Mouse (Mus musculus): ENCODE measurements around the gene Itgb4.

The Itgb4 gene

DNA sequence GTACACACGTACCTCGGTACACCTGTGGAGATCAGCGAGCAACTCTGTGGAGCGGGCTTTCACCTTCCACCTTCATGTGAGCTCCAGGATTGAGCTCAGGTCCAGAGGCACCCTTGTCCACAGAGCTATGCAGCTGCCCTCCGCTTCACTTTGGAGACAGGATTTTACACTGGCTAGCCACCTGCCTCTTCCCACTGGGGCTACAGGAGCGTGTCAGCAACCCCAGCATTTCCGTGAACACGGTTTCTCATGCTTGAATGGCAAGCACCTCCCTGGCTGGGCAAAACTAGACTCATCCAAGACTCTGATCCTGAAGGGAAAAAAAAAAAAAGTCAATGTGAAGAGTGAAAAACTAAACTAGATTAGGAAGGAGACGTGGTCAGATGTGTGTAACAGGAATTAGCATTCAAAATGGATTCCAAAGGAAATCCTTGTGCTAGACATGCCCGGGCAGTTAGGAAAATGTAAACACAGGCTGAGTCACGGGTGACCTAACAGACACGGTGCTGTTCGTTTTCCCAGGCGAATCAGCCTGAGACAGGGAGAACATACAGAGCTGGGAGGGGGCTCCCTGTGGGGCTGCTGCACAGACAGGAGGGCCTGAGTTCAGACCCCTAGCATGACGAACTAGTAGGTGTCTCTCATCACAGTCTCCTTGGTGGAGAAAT lies 4.4 kb upstream of the Itgb4 start:
- in situ Hi-C loops (cut with MseI, MboI) = no loop called here

DNA sequence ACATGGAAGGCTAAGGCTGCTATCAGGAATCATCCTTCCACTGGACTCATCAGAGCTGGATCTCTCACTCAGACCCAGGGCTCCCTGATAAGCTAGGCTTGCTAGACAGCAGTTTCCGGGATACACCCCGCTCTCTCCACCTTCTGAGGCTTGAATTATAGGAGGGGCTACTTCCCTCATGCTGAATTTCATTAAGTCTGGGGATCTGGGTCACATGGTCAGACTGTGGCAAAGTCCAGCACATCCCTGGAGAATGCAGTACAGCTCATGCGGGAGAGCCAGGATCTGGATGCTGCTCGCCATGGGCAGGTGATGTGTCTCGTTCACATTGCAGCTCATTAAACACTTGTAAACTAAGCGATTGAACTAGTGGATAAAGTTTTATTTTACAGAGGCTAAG lies 3.5 kb upstream of the Itgb4 start:
- in situ Hi-C loops (cut with MseI, MboI) = no loop called here

DNA sequence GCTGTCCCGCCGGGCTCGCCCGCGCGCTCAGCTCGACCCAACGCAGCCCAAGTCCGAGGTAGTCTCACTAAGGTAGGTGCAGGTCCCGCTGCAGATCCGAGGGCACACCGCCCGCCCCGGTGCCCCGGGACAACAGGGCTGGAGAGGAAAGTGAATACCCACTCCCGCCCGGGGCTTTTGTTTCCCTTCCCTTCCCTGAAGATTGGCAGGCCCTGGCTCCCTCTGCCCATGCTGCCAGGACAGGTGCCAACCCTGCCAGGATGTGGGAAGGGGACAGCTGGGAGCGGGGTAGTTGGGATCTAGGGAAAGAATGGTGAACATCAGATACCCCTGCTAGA lies 543 bp downstream of the Itgb4 start:
- in situ Hi-C loops (cut with MseI, MboI) = no loop called here

DNA sequence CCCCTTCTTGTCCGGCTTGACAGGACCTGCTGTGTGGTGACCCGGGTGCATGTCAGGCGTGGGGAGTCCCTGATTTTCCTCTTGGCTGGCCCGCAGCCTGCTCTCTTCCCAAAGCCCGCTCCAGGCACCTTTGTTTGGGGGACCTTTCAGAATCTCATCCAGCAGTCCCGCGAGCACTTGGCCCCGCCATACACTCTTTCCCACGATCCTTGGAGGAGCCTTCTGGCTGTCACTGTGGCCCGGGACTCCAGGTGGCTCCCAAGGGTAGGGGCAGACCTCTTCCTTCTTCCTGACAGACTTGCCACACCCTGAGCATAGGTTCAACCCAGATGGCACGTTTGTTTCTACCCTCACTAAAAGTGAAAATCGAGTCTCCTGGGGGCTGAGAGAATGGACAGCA lies 1.0 kb downstream of the Itgb4 start:
- in situ Hi-C loops (cut with MseI, MboI) = no loop called here

DNA sequence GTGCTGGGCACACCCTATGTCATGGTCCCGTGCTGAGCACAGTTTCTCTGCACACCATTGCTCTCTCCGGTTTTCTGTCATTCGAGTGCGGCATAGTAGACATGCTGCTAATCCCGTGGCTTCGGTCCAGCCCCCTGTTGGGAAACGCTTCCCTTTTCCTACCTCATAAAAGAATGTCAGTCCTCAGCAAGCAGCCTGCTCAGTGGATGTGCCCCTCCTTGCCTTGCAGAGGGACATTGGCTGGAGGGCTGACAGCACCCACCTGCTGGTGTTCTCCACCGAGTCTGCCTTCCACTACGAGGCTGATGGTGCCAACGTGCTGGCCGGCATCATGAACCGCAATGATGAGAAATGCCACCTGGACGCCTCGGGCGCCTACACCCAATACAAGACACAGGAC lies 8.0 kb downstream of the Itgb4 start:
- in situ Hi-C loops (cut with MseI, MboI) = no loop called here

DNA sequence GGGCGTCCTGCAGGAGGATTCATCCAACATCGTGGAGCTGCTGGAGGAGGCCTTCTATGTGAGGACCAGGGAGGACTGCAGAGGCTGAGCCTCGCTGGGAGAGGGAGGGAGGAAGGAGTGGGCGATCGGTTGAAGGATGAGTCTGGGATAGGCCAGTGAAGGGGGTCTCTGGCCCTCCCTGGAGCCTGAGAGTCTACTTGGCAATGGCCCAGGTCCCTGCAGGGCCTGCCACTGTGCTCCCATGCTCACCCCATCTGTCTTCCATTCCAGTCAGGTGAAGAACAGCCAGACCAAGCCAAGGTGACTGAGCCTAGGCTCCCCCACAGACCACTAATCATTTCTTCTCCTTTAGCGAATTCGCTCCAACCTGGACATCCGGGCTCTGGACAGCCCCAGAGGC lies 8.8 kb downstream of the Itgb4 start:
- in situ Hi-C loops (cut with MseI, MboI) = no loop called here

DNA sequence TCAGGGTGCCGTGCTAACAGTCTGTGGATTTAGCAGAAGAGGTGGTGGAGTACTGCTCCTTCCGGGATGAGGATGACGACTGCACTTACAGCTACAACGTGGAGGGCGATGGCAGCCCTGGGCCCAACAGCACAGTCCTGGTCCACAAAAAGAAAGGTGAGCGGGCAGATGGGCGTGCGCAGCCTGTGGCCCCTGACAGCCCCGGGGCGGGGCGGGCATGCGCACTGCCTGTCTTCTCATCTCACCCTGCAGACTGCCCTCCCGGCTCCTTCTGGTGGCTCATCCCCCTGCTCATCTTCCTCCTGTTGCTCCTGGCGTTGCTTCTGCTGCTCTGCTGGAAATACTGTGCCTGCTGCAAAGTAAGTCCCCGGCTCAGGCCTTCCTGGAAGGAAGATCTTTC lies 15.2 kb downstream of the Itgb4 start:
- in situ Hi-C loops (cut with MseI, MboI) = no loop called here

DNA sequence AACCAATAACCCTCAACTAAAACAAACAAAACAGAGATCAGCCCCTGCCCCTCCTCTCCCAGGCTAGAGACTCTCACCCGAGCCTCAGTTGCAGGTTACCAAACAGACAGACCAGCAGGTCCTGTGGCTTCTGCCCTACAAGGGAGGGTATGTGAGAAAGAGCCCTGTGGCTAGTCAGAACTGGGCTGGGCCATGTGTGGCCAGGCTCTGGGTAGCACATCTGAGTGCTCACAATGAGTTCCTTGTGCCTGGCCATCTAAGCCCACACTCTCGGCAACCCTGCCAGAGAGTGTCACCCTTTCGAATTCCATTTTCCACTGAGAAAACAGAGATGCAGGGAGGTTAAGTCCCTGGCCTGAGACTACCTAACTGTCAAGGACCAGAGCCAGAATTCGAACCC lies 17.6 kb downstream of the Itgb4 start:
- in situ Hi-C loops (cut with MseI, MboI) = no loop called here

DNA sequence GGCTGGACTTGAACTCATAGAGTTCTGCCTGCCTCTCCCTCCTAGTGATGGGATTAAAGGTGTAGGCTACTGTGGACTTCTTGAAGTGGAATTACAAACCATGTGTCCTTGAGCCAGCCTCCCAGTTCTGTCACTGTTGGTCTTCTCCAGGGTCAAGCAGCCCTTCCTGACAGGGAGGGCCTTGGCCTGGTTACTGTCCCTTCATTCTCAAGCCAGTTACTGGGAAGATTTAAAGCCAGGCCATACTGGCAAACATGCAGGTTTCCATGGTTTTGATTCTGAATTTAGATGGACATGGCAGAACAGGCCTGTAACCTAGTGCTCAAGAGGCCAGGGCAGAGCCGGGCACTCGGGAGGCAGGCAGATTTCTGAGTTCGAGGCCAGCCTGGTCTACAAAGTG lies 20.7 kb downstream of the Itgb4 start:
- in situ Hi-C loops (cut with MseI, MboI) = loop anchor here (5.0 kb wide), 2 partner anchors 53 to 58 kb away; no protein-coding TSS in a partner anchor

DNA sequence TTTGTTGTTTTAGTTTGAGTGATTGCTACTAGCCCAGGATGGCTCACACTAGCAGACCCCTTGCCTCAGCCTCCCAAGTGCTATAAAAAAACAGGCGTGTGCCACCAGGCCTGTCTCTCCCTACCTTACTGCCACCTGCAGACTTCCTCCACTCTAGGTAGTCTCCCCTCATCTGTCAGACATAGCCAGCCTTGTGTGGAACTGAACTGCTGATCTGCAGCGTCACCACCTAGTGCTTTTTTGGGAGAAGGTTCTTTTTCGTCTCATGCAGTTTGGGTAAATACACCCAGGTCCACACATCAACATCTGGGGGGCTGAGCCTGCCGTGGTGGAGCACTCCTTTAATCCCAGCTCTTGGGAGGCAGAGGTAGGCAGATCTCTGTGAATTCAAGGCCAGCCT lies 22.5 kb downstream of the Itgb4 start:
- in situ Hi-C loops (cut with MseI, MboI) = loop anchor here (5.0 kb wide), 2 partner anchors 55 to 60 kb away; no protein-coding TSS in a partner anchor

DNA sequence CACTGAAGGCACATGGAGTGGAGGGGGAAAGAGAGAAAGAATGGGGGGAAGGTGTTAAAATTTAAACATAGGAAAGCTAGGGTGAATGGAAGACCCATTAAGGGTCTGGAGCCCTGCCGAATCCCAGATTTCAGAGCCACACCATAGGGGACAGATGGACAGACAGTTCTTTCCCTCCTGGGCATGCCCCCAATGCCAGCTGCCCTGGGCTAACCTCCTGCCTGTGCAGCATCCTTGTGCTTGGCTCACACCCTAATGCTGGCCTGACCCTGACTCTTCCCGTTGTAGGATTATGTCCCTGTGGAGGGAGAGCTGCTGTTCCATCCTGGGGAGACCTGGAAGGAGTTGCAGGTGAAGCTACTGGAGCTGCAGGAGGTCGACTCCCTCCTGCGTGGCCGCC lies 23.2 kb downstream of the Itgb4 start:
- in situ Hi-C loops (cut with MseI, MboI) = loop anchor here (5.0 kb wide), 2 partner anchors 55 to 60 kb away; no protein-coding TSS in a partner anchor

DNA sequence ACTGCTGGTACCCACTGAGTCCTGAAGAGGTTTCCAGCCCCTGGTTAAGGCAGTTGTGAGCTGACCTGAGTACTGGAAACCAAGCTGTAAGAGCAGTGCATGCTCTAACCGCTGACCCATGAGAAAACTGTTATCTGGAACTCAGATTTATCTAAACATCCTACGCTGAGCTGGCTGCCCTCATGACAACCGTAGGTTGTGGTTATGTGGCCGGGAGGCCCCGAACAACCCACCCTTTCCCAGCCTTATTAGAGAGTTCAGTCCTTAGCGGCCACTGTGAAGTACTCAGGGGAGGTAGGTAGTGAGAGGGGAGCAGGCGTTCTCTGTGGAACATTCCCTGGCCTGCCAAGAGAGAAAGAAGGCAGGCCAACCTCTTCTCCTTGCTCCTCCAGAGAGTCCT lies 24.5 kb downstream of the Itgb4 start:
- in situ Hi-C loops (cut with MseI, MboI) = loop anchor here (5.0 kb wide), 2 partner anchors 57 to 62 kb away; no protein-coding TSS in a partner anchor

DNA sequence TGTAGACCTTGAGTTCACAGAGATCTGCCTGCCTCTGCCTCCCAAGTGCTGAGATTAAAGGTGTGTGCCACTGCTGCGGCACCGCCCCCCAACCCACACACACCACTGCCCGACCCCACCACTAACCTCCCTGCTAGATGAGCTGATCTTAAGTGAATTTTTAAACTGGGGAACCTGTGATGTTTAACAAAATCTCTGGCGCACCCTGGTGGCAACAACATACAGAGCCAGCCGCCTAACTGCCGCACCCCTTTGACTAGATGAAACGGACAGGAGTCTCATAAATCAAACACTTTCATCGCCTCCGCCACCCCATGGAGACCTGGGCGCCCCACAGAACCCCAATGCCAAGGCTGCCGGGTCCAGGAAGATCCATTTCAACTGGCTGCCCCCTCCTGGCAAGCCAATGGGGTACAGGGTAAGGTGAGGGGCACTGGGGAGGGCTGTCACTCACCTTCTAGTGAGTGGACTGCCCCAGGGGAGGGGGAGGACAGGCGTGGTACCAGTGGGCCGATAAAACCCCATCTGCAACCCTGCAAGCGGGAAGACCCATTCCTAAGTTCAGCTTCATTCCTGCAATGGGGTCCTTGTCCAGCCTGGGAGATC lies 25.1 kb downstream of the Itgb4 start:
- in situ Hi-C loops (cut with MseI, MboI) = loop anchor here (5.0 kb wide), 2 partner anchors 57 to 62 kb away; no protein-coding TSS in a partner anchor

DNA sequence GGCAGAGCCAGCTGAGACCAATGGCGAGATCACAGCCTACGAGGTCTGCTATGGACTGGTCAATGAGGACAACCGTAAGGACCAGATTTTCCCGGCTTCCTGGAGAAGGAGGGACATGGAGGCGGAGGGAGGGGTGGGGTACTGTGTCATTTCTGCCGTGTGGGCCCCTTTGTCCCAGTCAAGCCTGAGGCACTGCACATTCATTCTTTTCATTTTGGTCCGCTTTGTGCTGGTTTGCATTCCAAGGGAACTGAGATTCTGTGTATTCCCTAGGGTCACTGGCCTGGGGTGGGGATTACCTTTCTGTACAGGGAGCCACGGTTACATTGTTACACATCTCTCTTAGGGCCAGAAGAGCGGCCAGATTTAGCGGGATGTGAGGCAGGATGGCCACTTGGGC lies 26.1 kb downstream of the Itgb4 start:
- in situ Hi-C loops (cut with MseI, MboI) = no loop called here

DNA sequence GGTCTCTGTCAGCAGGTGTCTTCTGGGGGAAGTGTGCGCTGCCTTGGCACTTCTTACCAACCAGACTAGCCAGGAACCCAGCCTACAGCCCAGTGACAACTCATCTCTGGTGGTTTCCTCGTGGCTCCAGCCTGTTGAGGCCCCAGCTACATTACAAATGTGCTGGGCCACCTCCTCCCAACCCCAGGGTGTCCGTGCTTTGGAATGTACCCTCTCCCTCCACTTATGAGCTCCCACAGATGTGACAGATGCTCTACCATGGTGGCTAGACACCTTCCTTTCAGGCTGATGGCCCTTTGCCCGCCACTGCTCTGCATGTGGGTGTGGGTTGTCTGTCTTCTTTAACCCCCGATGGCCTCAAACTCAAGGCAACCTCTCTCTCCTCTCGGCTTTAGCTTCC lies 27.2 kb downstream of the Itgb4 start:
- in situ Hi-C loops (cut with MseI, MboI) = no loop called here

DNA sequence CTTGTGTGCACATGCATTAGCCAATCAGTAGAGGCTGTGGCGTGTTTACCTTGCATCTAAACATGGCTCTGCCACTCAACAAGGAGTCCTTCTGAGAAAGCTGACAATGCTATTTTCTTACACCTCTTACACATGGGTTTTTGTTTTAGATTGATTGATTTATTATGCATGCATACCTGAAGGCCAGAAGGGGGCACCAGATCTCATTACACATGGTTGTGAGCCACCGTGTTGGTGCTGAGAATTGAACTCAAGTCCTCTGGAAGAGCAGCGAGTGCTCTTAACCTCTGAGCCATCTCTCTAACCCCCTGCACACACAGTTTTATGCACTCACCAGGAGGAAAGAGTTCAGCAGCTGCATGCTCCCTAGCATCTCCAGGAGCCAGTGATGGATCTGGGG lies 28.4 kb downstream of the Itgb4 start:
- in situ Hi-C loops (cut with MseI, MboI) = no loop called here

DNA sequence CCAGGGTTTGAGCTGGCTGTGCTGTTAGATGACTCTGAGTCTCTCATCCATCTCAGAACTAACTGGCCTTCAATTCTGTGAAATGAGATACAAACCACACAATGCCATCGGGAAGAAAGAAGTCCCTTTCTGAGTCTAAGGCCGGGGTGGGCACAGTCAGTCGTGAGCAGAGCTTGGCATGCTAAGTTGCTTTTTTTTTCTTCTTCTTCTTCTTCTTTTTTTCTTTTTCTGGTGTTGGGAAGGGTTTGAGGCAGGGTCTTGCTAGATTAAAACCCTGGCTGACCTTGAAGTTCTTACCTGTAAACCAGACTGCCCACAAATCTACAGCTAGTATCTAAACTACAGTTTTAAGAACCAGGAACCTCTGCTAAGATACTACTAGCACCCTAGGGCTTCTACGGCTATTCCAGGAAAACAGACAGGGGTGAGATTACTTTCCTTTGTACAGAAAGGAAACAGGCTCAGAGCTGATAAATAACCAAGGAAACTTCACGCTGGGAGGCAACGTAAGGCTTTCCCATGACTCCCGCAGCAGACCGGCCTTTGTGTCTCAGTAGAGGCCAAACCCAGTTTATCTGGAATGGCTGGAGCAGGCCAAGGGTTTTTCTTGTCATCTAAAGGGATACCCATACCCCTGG lies 29.8 kb downstream of the Itgb4 start:
- in situ Hi-C loops (cut with MseI, MboI) = no loop called here

DNA sequence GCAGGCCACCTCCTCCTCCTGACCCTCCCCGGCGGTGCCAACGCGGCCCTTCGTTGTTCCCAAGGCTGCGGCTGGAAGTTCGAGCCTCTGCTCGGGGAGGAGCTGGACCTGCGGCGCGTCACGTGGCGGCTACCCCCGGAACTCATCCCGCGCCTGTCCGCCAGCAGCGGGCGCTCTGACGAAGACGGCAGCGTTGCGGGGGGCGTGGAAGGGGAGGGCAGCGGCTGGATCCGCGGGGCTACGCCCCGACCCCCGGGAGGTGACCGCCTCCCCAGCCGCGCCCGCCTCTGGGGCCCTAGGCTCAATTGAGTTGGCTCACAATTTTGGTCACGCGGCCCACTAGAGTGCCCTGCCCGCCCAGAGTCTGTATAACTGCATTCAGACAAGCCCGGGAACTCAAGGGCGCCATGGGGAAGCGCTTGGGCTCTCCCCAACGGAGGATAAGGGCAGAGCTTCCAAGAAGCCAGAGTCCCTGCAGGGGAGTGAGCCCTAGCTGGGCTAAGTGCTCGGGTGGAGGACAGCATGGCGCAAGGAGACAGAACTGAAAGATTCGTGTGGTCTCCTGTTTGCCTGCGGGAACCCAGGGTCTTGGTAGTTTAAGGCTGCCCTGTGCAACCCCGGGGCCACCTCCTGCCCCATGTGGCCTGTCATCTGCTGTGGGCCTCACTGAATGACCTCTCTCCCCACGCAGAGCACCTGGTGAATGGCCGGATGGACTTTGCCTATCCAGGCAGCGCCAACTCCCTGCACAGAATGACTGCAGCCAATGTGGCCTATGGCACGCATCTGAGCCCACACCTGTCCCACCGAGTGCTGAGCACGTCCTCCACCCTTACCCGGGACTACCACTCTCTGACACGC lies 30.6 kb downstream of the Itgb4 start:
- in situ Hi-C loops (cut with MseI, MboI) = no loop called here

DNA sequence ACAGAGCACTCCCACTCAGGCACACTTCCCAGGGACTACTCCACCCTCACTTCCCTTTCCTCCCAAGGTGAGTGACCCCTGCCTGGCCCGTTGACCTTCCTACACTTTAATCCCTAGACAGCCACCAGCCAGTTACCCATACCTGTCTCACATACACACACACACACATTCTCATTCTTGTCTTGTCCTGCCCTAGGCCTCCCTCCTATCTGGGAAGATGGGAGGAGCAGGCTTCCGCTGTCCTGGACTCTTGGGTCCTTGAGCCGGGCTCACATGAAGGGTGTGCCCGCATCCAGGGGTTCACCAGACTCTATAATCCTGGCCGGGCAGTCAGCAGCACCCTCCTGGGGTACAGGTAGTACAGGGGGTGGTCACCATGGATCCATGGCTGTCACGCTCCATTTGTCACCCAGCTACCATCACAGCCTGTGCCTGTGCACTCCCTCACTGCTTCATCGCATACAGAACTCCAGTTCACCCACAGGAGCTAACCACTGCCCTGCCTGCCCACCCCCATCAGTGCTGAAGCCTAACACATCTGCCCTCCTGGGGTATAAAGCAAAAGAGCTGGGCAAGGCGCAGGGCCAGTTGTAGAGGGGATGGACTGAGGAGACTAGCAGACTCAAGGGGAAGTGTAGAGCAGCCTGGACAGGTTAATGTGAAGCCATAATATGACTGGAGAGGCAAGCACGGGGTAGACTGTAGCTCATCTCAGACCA lies 31.4 kb downstream of the Itgb4 start:
- in situ Hi-C loops (cut with MseI, MboI) = no loop called here

DNA sequence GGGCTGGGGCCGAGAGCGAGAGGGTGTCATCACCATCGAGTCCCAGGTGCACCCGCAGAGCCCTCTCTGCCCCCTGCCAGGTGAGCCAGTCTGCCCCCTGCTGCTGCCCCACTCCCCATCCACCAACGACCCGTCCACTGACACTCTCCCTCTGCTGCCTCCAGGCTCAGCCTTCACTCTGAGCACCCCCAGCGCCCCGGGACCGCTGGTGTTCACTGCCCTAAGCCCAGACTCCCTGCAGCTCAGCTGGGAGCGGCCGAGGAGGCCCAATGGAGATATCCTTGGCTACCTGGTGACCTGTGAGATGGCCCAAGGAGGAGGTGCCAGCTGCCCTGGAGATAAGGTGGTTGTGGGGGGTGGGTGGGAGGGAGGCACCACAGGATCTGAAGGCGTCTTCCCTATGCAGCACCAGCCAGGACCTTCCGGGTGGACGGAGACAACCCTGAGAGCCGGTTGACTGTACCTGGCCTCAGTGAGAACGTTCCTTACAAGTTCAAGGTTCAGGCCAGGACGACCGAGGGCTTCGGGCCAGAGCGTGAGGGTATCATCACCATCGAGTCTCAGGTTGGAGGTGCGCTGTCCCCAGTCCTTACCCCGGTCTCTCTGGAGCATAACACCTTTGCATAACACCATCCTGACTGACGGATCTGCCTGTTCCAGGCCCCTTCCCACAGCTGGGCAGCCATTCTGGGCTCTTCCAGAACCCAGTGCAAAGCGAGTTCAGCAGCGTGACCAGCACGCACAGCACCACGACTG lies 32.8 kb downstream of the Itgb4 start:
- in situ Hi-C loops (cut with MseI, MboI) = no loop called here

DNA sequence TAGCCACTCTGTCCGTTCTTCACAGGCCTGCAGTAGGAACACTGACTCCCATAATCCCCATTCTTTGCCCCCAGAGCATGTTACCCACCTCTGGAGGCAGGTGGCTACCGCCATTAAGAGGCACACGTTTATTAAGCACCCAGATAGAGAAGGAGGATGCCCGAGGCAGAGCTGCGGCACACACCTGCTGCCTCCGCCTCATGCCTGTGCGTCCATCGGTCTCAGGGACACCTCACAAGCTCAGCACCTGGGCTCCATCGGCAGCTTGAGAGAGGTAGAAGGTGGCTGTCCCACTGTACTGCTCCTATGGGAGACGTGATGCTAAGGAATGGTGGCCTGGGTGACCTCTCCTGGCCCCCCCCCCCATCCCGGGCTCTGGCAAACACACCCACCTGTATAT lies 33.9 kb downstream of the Itgb4 start:
- in situ Hi-C loops (cut with MseI, MboI) = no loop called here
